Mouse (Mus musculus) thymus, postnatal 0 days (tissue): Measurements from ENCODE around the gene Kif17. TPM values are rescaled to one million over a fixed set of nuclear protein-coding genes. Genes with fewer than 3 reads are reported as not detected.

Experiments
- DNase-seq: peaks from one replicate; pipeline ENCODE4 v3.0.0-alpha.2; 2015; ENCODE audit warnings: low spot score
- microRNA-seq: library from miRNA; unstranded; fragments of <30 nt; microRNA quantifications from one replicate; pipeline ENCODE4, GENCODE M21; 2016; ENCODE audit warnings: borderline number of aligned reads
- polyA plus RNA-seq: library from polyadenylated mRNA; unstranded; fragments of >200 nt; fragmentation: Nextera tagmentation; extraction: Ambion mirVana; gene quantifications from 2 replicates; pipeline ENCODE4 v1.2.1, GENCODE M21; 2015

The Kif17 gene
- polyA plus RNA-seq, 1 experiment from 2014 or later: 0.60 TPM

DNA sequence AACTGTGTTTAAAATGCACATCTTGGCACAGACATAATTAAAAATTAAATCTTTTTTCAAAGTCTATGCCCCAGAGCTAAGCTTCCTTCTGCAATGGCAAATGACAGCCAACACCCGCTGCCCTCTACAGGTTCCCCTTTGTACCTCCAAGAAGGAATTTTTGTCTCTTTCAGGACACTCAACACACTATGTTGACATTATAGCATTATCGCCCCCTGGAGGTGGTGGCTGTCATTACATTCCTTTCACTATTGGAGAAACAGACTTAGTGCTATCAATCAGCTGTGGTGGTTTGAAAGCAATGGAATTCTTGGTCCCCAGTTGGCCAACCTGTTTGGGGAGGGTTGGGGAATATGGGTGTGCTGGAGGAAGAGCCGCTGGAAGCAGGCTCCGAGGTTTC lies 89.7 kb downstream of the Kif17 start:
- peak; percentile 39 for DNase-seq

DNA sequence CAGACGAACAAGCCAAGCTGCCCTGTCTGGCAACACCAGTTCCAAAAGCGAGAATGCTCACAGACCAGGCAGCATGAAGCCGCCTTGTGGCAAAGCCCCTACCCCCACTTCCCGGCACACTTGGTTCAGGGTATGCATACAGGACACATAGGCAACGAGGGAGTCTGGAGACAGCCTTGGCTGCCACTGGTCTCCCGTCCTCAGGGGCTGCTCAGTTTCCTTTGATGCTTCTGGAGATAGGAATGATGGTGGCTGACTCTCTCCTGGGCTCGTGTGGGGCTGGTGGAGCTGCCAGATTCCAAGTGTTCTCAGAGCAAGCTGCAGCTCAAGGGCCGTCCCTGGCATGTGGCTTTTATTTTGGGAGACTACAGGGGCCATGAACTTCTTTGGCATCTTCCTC lies 91.2 kb downstream of the Kif17 start:
- no peak for DNase-seq

DNA sequence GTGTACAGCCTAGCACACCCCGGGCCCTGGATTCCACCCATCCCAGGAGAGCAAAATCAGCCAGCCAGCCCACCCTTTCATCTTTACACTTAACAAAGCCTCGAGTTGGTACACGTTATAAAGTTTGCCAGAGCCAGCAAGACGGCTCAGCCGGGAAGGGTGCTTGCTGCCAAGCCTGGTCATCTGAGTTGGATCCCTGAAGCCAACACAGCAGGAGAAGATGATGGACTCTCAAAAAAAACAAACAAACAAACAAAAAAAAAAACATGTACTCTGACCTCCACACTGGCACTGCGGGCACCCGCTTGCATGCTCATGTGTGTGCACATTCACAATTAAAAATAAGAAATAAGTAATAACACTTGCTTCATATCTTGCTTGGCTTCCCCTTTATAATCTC lies 91.8 kb downstream of the Kif17 start:
- DNase-seq: no peak

- no peak for DNase-seq
These were observed 92.5 kb downstream of the Kif17 start for GRCm38 (mm10) chr4:138342778-138343177.

DNA sequence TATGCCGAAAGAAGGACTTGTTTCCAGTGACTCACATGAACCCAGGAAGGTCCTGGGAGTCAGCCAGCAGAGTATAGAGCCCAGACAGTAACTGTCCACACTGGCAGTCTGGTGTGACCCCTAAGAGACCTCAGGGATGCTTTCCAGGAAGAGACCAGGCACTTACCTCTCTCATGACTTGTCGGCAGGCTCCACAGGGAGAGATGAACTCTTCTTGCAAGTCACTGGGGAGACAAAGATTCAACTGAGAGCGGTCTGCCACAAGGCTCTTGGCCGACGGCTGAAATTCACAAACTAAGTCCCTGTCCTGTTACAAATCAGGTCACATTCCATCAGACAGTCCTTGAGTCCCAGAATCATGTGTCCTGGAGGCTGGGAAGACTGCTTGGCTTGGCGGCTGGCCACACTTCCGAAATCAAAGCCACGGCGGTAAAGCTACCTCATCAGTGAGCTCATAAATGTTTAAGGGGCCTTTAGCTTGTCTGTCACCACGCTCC lies 93.2 kb downstream of the Kif17 start:
- DNase-seq: no peak

GRCm38 (mm10) chr4:138344891-138345545 lies 94.8 kb downstream of the Kif17 start:
- no peak for DNase-seq

- DNase-seq: no peak
These were observed 97.0 kb downstream of the Kif17 start for GRCm38 (mm10) chr4:138347280-138347679.

GRCm38 (mm10) chr4:138348716-138349115 lies 98.5 kb downstream of the Kif17 start:
- no peak for DNase-seq

Small RNA genes lying within 50 kb of the gene (microRNA-seq; reads per million reads assigned to microRNA genes)
- gene Gm27646 (not detected), gene Mir7019 (1.7 reads per million)

Other genes with a start within 250 kb of the Kif17 start
- 155 and 173 TPM in 2 replicates for gene Hp1bp3, start 34.1 kb upstream of the Kif17 start, polyA plus RNA-seq
- gene Sh2d5, start within 50 bp of the Kif17 start, polyA plus RNA-seq: 0.61 and 0.66 TPM in 2 replicates
- 196 and 200 TPM in 2 replicates for gene Ddost, start 54.3 kb downstream of the Kif17 start, polyA plus RNA-seq
- gene Pink1, start 75.9 kb downstream of the Kif17 start, polyA plus RNA-seq: 74.3 and 98.4 TPM in 2 replicates
- 0.36 and 0.55 TPM in 2 replicates for gene Cda, start 117.6 kb downstream of the Kif17 start, polyA plus RNA-seq
- 0.14 and 0.26 TPM in 2 replicates for gene Fam43b, start 146.1 kb downstream of the Kif17 start, polyA plus RNA-seq
- 13.7 and 17.7 TPM in 2 replicates for gene Mul1, start 184.2 kb downstream of the Kif17 start, polyA plus RNA-seq
- 0.36 and 0.47 TPM in 2 replicates for gene Camk2n1, start 203.9 kb downstream of the Kif17 start, polyA plus RNA-seq